Comparison of ENCODE assay signal across 9 mouse cellular contexts in the genomic region with DNA sequence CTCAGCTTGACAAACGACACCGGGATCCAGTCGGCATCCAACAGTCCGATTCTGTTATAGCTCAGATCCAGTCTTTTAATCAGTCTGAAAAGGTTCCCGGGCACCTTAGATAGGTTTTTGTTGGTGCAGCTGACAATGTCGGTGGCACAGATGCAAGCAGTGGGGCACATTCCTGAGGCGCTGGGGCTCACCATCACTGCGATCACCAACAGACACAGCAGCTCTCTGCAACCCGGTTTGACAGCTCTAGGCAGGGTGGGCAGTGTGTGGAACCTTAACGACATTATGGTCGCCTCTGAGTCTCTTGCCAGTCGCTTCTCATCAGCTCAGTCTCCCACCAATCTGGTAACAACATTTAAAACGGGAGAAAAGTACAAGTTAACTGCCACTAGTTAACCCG. TPM values are rescaled to one million over a fixed set of nuclear protein-coding genes. Genes with fewer than 3 reads are reported as not detected.
A peak's percentile ranks its signal among the peaks of the same experiment; 100 is the strongest.
DNase-seq lines count a peak whose midpoint lies in the region; ATAC-seq and TF ChIP-seq lines count a peak whose summit lies in the region.
"Had no signal": no experiment of that assay in that cellular context is flagged by ENCODE, and none has a peak within 500 bp of the region (broad histone marks: within the 10 kb centered on the region; RNA-seq: fewer than 3 reads in every experiment).

No protein-coding gene starts in this region.

- H3K4me3 ChIP-seq in left cerebral cortex, adult 2 months, result peak overlapping the region; percentile 80
- H3K4me3 ChIP-seq in forebrain, embryonic 10.5 days, result peak overlapping the region; percentile 88
- H3K4me3 ChIP-seq in limb, embryonic 10.5 days, result peak overlapping the region; percentile 87
- H3K4me3 ChIP-seq in neural tube, embryonic 13.5 days, result peak overlapping the region; percentile 80

- peak overlapping the region; percentile 91 for H3K9ac ChIP-seq in neural tube, embryonic 13.5 days

- H3K27ac ChIP-seq in left cerebral cortex, adult 2 months, result no peak overlapping the region
- H3K27ac ChIP-seq in forebrain, embryonic 10.5 days, result no peak overlapping the region
- no peak overlapping the region for H3K27ac ChIP-seq in limb, embryonic 10.5 days
- H3K27ac ChIP-seq in neural tube, embryonic 13.5 days (replicated peaks), result no peak overlapping the region; the same call in 1 of the 2 replicates

- peak overlapping the region; percentile 81 for H3K4me2 ChIP-seq in neural tube, embryonic 13.5 days

- DNase-seq in left cerebral cortex, adult 2 months (ENCODE audit: extremely low spot score in 1 of 2, low spot score in 2 of 2), result no peak
- no peak for DNase-seq in left cerebral cortex, postnatal 10 days (ENCODE audit: extremely low spot score in 1 of 2, low spot score in 2 of 2)
- no peak for DNase-seq in forebrain, embryonic 10.5 days (ENCODE audit: extremely low spot score, low spot score)
- no peak for DNase-seq in limb, embryonic 10.5 days (ENCODE audit: low spot score)
- DNase-seq in natural killer cell, adult 2 months (ENCODE audit: low spot score in 2 of 2), result no peak
- no peak for DNase-seq in cerebellum, postnatal 25 days
- DNase-seq in gastrocnemius, adult 18-20 months (ENCODE audit: low spot score), result no peak

- TF ChIP-seq CTCF in left cerebral cortex, adult 2 months (IDR thresholded peaks at IDR 0.05), result no peak

- peaks cover 25% of the 10 kb centered on the region for H3K27me3 ChIP-seq in forebrain, embryonic 10.5 days (ENCODE audit: poor library complexity, severe bottlenecking)
- peaks cover 30% of the 10 kb centered on the region for H3K27me3 ChIP-seq in limb, embryonic 10.5 days (ENCODE audit: low read depth, poor library complexity, severe bottlenecking)
- H3K27me3 ChIP-seq in neural tube, embryonic 13.5 days, result peaks cover 15% of the 10 kb centered on the region

- H3K4me1 ChIP-seq in forebrain, embryonic 10.5 days, result peaks cover 21% of the 10 kb centered on the region
- H3K4me1 ChIP-seq in limb, embryonic 10.5 days, result peaks cover 19% of the 10 kb centered on the region
- H3K4me1 ChIP-seq in neural tube, embryonic 13.5 days (replicated peaks), result peaks cover 22% of the 10 kb centered on the region

- intact Hi-C loops in left cerebral cortex, adult 2 months (cut with DNase I), result loop anchor here (5.0 kb wide), 3 partner anchors 71 to 416 kb away; no protein-coding TSS in a partner anchor
- intact Hi-C loops in left cerebral cortex, postnatal 10 days (cut with DNase I), result no loop called here

- no peak for ATAC-seq in neural tube, embryonic 13.5 days (ENCODE audit: low read depth)

- 30% methylated on average over 14 of the region's 14 CpGs for WGBS in forebrain, embryonic 10.5 days
- WGBS in limb, embryonic 10.5 days, result 31% methylated on average over 14 of the region's 14 CpGs
- 25% methylated on average over 14 of the region's 14 CpGs for WGBS in neural tube, embryonic 13.5 days

- no peaks in the 10 kb centered on the region for H3K9me3 ChIP-seq in forebrain, embryonic 10.5 days
- no peaks in the 10 kb centered on the region for H3K9me3 ChIP-seq in limb, embryonic 10.5 days (replicated peaks)
- H3K9me3 ChIP-seq in neural tube, embryonic 13.5 days, result no peaks in the 10 kb centered on the region; the same call in 1 of the 2 replicates

- H3K36me3 ChIP-seq in forebrain, embryonic 10.5 days (replicated peaks), result no peaks in the 10 kb centered on the region
- H3K36me3 ChIP-seq in limb, embryonic 10.5 days, result no peaks in the 10 kb centered on the region
- no peaks in the 10 kb centered on the region for H3K36me3 ChIP-seq in neural tube, embryonic 13.5 days

RNA-seq across cellular contexts. Expression of a gene that starts 0.7 kb away (rescaled TPM):
- total RNA-seq in left cerebral cortex, adult 2 months (2021), result 1 to 10 TPM; 6.3 TPM
- 1 to 10 TPM; 7.0 to 7.2 TPM for total RNA-seq in left cerebral cortex, postnatal 10 days (2021)
- 2.8 and 3.2 TPM in 2 replicates for polyA plus RNA-seq in forebrain, embryonic 10.5 days (2016; fragmentation: Nextera tagmentation; extraction: Ambion mirVana)
- polyA plus RNA-seq in limb, embryonic 10.5 days (2016; fragmentation: Nextera tagmentation; extraction: Ambion mirVana), result 3.6 and 3.7 TPM in 2 replicates
- polyA plus RNA-seq in neural tube, embryonic 13.5 days (2015; fragmentation: Nextera tagmentation; extraction: Ambion mirVana), result 3.0 and 3.1 TPM in 2 replicates
- total RNA-seq in gastrocnemius, adult 18-20 months (2021), result 1 to 10 TPM in 1 of 2 experiments, under 1 TPM in 1; 0.88 to 1.2 TPM

RNA-seq across cellular contexts. Expression of a gene that starts 0.8 kb away (rescaled TPM):
- 1 to 10 TPM; 5.1 to 6.8 TPM for total RNA-seq in left cerebral cortex, adult 2 months (2021)
- 1 to 10 TPM; 6.8 to 6.9 TPM for total RNA-seq in left cerebral cortex, postnatal 10 days (2021)
- 2.5 TPM in 2 replicates for polyA plus RNA-seq in forebrain, embryonic 10.5 days (2016; fragmentation: Nextera tagmentation; extraction: Ambion mirVana)
- polyA plus RNA-seq in limb, embryonic 10.5 days (2016; fragmentation: Nextera tagmentation; extraction: Ambion mirVana), result 2.5 and 2.9 TPM in 2 replicates
- 6.3 and 6.7 TPM in 2 replicates for polyA plus RNA-seq in neural tube, embryonic 13.5 days (2015; fragmentation: Nextera tagmentation; extraction: Ambion mirVana)
- 1 to 10 TPM; 1.3 to 2.1 TPM for total RNA-seq in gastrocnemius, adult 18-20 months (2021)
- polyA plus RNA-seq: erythroblast, embryonic 14.5 days had no signal
